Mouse (Mus musculus) spleen, adult 2 months (tissue): ENCODE measurements around the gene Hirip3.

ENCODE experiments used
- CTCF ChIP-seq: fragments of 200-500 bp; IDR thresholded peaks from 2 replicates; pipeline ENCODE4 v1.5.1; 2011; ENCODE audit warnings: mild to moderate bottlenecking, inconsistent platforms; ENCODE audit not compliant: insufficient read depth, insufficient read length, insufficient replicate concordance; ENCODE audit errors: extremely low read depth
- POLR2A ChIP-seq: fragments of 200-500 bp; IDR thresholded peaks from 2 replicates; pipeline ENCODE4 v1.6.1; 2011; ENCODE audit warnings: low read depth, low read length, inconsistent platforms

DNA sequence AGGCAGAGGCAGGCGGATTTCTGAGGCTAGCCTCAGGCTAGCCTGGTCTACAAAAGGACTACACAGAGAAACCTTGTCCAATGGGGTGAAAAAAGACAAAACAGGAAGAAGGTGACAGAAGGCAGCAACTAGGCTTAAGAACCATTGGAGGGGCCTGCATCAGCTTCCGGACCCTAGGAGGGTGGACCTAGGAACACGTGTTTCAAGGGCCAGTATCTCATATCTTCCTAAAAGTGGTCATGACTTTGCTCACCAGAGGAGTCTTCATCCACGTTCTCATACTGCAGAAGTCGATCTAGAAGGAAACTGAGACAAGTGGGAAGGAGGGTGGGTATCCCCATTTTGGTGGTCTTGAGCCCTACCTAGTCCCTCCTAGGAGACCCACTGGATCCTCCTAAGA is 785 bp upstream of the Hirip3 start:
- no peak for TF ChIP-seq POLR2A
- no peak for TF ChIP-seq CTCF
